Mouse (Mus musculus) lung, postnatal 4 days (tissue): ENCODE measurements around the gene Cacna2d3.

Experiments used
- DNase-seq, 2 experiments: peaks; one replicate each; pipeline ENCODE4 v3.0.0; 2021

Cacna2d3 gene

GRCm38 (mm10) chr14:29228976-29229716 is 492.5 kb downstream of the Cacna2d3 start:
- no peak for DNase-seq

GRCm38 (mm10) chr14:29228471-29228870 is 493.2 kb downstream of the Cacna2d3 start:
- no peak for DNase-seq

- DNase-seq = no peak
These were observed 493.7 kb downstream of the Cacna2d3 start for GRCm38 (mm10) chr14:29227959-29228358.

- DNase-seq = no peak
These were observed 495.8 kb downstream of the Cacna2d3 start for GRCm38 (mm10) chr14:29225754-29226365.

- DNase-seq = no peak
These were observed 498.7 kb downstream of the Cacna2d3 start for GRCm38 (mm10) chr14:29223012-29223411.

GRCm38 (mm10) chr14:29222191-29222882 is 499.3 kb downstream of the Cacna2d3 start:
- DNase-seq = no peak

GRCm38 (mm10) chr14:29216106-29216505 is 505.6 kb downstream of the Cacna2d3 start:
- no peak for DNase-seq

GRCm38 (mm10) chr14:29204967-29205268 is 516.7 kb downstream of the Cacna2d3 start:
- no peak for DNase-seq

GRCm38 (mm10) chr14:29204236-29204966 is 517.3 kb downstream of the Cacna2d3 start:
- DNase-seq = no peak

- DNase-seq = no peak
These were observed 525.5 kb downstream of the Cacna2d3 start for GRCm38 (mm10) chr14:29196171-29196570.

GRCm38 (mm10) chr14:29191426-29191825 is 530.2 kb downstream of the Cacna2d3 start:
- DNase-seq = no peak

- DNase-seq = no peak
These were observed 537.9 kb downstream of the Cacna2d3 start for GRCm38 (mm10) chr14:29183730-29184129.

GRCm38 (mm10) chr14:29179397-29179888 is 542.2 kb downstream of the Cacna2d3 start:
- peak in 1 of 2 experiments; percentile 67 for DNase-seq

GRCm38 (mm10) chr14:29178695-29179396 is 542.8 kb downstream of the Cacna2d3 start:
- DNase-seq = peak; percentile 42 to 75

GRCm38 (mm10) chr14:29174762-29175161 is 546.9 kb downstream of the Cacna2d3 start:
- DNase-seq = no peak

GRCm38 (mm10) chr14:29172207-29172606 is 549.5 kb downstream of the Cacna2d3 start:
- no peak for DNase-seq

GRCm38 (mm10) chr14:29164653-29165030 is 557.0 kb downstream of the Cacna2d3 start:
- DNase-seq = no peak

- DNase-seq = no peak
These were observed 557.5 kb downstream of the Cacna2d3 start for GRCm38 (mm10) chr14:29163998-29164652.

- no peak for DNase-seq
These were observed 561.9 kb downstream of the Cacna2d3 start for GRCm38 (mm10) chr14:29159803-29160202.

GRCm38 (mm10) chr14:29157096-29157495 is 564.6 kb downstream of the Cacna2d3 start:
- DNase-seq = no peak

- DNase-seq = no peak
These were observed 577.5 kb downstream of the Cacna2d3 start for GRCm38 (mm10) chr14:29144184-29144583.

- DNase-seq = no peak
These were observed 584.0 kb downstream of the Cacna2d3 start for GRCm38 (mm10) chr14:29137614-29138013.
